Mouse (Mus musculus) mouse embryonic stem cell (cell line): ENCODE results near the gene Palld.

Experiments used
- in situ Hi-C, 2 experiments: fragments of 300-500 bp; cut with MboI; formaldehyde crosslinking; loops; 1 replicate in 1 of 2; 3 replicates in 1 of 2; pipeline ENCODE4 v1.14.3; 2019 to 2020; ENCODE audit warnings: low sequenced_read_pairs in 2 of 2, low pct_unique_long_range_greater_than_20kb in 1 of 2, mixed read lengths in 1 of 2; ENCODE audit not compliant: unreplicated experiment in 1 of 2

The Palld gene

GRCm38 (mm10) chr8:61877607-61878006 is 24.9 kb downstream of the Palld start:
- in situ Hi-C loops: loop anchor here in 1 of 2 experiments (10.0 kb wide), 1 partner anchor 343 kb away; no protein-coding TSS in a partner anchor

GRCm38 (mm10) chr8:61875290-61875689 is 27.2 kb downstream of the Palld start:
- in situ Hi-C loops: loop anchor here in 1 of 2 experiments (10.0 kb wide), 1 partner anchor 340 kb away; no protein-coding TSS in a partner anchor

- in situ Hi-C loops: loop anchor here (5.0 to 10.0 kb wide), 4 partner anchors 172 to 339 kb away; no protein-coding TSS in a partner anchor
Observed at GRCm38 (mm10) chr8:61873994-61874393, 28.5 kb downstream of the Palld start.

DNA sequence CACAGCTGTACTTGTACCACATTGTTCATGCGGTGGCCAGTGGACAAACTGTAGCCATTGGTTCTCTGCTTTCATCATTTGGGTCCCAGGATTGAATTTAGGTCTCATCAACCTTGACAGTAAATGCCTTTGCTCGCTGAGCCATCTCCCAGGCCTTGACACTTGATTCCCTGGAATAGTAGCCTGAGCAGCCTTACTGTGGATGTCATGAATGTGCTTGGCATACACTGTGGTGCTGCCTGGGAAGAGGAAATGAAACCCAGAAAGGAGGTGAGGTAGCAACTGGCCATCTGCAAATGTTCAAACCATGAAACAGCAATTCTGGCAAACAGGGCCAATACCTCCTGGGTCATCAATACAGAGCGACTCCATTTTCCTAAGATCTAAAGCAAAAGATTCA is 34.0 kb downstream of the Palld start:
- in situ Hi-C loops: no loop called here

GRCm38 (mm10) chr8:61866920-61867319 is 35.6 kb downstream of the Palld start:
- in situ Hi-C loops: no loop called here

GRCm38 (mm10) chr8:61865365-61865764 is 37.1 kb downstream of the Palld start:
- in situ Hi-C loops: no loop called here

DNA sequence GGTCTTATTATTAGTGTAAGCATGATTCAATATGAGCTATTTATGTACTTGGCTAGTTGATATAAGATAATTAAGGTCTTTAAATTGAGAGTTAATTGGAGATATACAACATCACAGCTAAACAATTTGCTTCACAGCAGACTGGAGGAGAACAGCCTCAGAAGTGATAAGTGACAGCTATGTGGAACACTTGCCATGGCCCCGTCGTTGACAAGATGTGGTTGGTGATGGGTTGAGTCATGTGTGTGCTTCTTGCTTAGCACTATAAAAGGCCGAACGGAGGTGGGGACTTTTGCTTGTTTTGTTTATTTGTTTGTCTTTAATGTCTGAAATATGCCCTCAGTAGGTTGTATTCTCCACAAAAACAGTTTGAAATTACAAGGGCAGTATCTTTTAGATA is 51.2 kb downstream of the Palld start:
- in situ Hi-C loops: no loop called here

DNA sequence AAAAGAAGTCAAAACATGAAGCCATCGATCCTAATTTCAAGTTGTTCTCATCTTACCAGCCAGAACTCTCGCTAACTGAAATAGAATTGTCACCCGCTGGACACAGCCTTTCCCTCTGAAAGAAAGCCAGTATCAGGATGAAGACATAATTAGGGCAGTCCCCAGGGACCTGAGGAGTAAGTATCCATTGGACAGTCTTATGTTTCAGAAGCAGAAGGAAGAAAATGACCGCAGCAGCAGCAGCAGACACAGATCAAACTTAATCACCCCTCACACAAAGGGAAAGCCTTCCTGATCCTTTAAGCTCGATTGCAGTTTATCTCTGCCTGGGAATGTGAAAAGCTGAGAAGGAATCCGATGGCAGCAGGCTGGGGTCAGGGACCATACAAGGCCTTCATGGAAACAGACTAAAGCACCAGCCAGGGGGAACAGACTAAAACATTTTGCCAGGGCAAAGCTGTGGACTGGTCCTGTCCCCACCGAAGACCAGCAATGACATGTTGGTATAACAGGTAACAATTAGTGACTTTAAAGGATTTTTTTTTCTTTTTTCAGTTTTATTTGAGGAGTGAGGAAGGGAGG is 53.8 kb downstream of the Palld start:
- in situ Hi-C loops: no loop called here

GRCm38 (mm10) chr8:61847494-61847893 is 55.0 kb downstream of the Palld start:
- in situ Hi-C loops: no loop called here

- in situ Hi-C loops: no loop called here
Observed at GRCm38 (mm10) chr8:61844992-61845391, 57.5 kb downstream of the Palld start.

- in situ Hi-C loops: no loop called here
Observed at GRCm38 (mm10) chr8:61844575-61844974, 57.9 kb downstream of the Palld start.

GRCm38 (mm10) chr8:61843776-61844175 is 58.7 kb downstream of the Palld start:
- in situ Hi-C loops: no loop called here

GRCm38 (mm10) chr8:61833211-61833610 is 69.3 kb downstream of the Palld start:
- in situ Hi-C loops: no loop called here

- in situ Hi-C loops: no loop called here
Observed at GRCm38 (mm10) chr8:61831944-61832343, 70.5 kb downstream of the Palld start.

- in situ Hi-C loops: no loop called here
Observed at GRCm38 (mm10) chr8:61830821-61831220, 71.7 kb downstream of the Palld start.

DNA sequence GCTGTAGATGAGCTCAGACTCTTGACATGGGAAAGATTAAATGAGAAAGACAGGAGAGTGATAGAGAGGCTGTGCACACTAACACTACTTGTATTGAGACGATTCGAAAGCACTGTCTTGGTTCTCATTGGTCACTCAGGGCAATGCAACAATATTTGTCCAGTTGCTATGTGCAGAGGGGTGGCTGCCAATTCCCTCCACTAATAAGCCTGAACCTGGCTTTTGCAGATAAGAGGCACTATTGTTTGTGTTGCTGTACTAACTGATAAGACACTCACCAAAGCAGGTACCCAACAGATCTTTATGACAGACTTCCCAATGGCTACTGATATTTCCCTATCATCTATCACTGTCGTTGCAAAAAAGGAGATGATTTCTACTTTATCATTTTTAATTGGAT is 77.9 kb downstream of the Palld start:
- in situ Hi-C loops: no loop called here

DNA sequence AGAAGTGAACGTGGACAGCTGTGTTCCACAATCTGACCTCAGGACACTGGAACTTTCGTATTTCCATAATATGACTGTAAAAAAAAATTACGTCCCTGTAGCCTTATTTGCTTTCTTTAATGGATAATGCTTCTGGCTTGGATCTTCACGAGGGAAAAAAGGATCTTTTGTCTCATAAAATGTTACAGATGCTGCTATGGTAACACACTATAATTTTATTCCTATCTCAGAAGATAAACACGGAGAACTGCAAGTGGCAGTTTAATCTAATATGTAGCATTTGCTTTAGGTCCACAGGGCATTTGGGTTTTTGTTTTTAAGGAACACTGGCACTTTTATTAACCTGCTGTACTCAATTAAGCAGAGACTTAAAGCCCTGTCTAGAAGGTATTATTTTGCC is 79.3 kb downstream of the Palld start:
- in situ Hi-C loops: no loop called here

- in situ Hi-C loops: no loop called here
Observed at GRCm38 (mm10) chr8:61803764-61804163, 98.7 kb downstream of the Palld start.

DNA sequence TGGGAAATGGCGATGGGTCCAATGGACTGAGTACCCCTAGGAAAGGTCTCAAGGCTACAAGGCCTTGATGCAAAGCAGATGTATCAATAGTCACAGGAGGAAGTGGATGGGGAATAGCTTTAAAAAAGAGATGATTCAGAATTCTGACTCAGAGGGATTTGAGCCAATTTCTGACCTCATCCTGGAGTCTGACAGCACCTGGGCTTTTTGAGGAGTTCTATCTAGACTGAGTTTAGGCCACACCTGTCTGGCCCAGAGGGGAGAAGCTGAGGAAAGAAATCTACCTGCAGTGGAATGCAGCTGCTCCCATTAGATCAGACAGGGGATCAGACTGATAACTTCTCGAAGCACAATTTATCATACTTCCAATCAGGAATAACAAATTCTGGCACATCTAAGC is 99.7 kb downstream of the Palld start:
- in situ Hi-C loops: no loop called here

DNA sequence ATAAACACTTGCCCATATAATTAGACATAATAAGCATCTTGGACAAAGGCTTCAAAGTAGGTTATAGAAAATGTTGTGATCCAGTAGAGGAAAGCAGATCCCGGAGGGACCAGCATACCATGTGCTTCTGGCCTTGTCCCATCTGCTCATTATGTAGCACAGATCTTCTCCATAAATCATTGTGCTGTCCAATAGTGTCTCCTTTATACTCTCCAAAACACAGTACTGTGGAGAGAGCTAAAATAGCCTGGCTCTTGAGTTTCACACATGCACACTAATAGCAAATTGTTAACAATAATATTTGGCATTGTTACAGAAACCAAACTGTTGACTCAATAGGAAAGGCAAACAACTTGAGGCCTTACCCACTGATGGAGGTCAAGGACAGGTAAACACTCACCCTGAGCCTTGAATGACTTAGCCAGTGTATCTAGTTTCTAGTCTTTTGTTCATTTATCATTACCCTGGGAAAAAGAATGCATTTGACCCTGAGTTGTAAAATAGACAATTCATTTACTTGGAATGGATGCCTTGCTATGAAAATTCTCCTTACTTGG is 105.0 kb downstream of the Palld start:
- in situ Hi-C loops: no loop called here
